Mouse (Mus musculus): Measurements from ENCODE around the gene Knl1. TPM values are rescaled to one million over a fixed set of nuclear protein-coding genes. Genes with fewer than 3 reads are reported as not detected.
A peak's percentile ranks its signal among the peaks of the same experiment; 100 is the strongest.

Gene Knl1
- total and polyA plus RNA-seq, 3 experiments: 14.1 to 183 (median 85.0) TPM

DNA sequence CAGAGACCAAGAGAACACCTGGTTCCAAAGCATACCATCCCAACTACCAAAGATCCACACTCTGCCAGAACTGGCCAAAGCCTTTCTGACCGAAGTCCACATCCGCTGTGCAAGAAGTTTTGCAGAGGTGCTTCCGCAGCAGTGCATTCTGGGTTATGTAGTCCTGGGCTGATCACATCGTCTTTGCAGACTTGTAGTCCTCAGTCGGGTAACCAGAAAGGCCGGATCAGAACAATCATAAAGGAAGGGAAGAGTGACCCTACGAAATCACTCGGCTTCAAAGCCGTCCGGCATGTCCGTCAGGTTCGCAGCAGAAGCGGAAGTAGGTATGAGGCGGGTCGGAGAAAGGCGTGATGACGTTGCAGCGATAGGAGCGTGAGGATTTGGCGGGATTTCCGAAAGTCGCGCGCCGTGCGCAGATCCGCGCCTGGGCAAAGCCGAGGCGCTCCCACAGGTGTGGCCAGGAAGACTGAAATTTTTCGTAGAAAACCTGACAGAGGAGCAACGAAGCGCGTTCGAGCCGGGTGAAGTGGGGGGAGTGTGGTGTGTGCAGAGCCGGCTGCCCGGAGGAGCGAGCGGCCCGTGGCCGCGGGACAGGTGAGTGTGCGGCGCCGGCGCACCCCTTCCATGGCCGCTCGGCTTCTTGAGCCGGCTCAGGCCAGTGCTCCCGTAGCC, 65.7 kb downstream of the Knl1 start, which contains the start of gene Rad51:
Gene Rad51 (plus strand): TSS at position 356 of the 675 bp plus-strand sequence.
- peak within 1 kb of the TSS; percentile 87 for H3K4me3 ChIP-seq (ENCODE audit: low read depth, low read length)

DNA sequence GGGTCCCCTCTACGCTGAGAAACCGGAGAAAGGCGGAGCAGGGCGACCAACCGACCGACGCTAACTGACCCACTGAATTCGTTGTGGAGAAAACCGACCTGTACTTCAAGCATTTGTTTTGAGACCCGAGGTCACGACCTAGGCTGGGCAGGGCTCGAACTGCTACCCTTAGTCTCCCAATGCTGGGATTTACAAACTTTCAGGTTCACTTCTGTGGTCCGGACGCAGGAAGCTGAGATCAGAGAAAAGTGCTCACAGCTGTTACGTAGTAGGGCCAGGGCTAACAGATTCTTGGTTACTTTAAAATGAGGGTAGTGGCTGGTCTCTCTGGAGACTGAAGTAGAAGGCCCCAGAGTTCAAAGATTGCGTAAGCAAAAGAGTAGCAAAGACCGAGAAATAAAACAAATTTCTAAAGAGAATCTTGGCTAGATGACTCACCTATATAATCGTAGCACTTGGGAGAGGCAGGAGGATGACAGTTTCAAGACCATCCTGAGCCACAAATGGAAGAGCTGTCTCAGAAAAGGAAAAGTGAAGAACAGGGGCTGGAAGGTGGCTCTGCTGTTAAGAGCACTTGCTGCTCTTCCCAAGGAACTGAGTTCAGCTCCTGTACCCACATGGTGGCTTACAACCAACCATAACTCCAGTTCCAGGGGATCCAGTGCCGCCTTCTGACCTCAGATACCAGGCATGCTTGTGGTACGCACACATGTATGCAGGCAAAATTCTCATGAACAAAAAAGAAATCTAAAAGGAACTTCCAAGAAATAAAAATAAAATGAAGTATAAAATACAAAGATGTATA, 66.4 kb downstream of the Knl1 start:
- TF ChIP-seq POLR2AphosphoS5 (IDR thresholded peaks at IDR 0.05; ENCODE audit: insufficient replicate concordance, low read depth, low read length) (no peak), GATA2 (IDR thresholded peaks at IDR 0.05; ENCODE audit: borderline replicate concordance, low read depth, low read length) (no peak)
- Histone ChIP-seq H3K4me3 (ENCODE audit: low read depth, low read length) (peak overlapping the region; percentile 87), H3K9me3 (replicated peaks) (no peaks in the 10 kb centered on the region), H3K36me3 (replicated peaks) (peaks cover 52% of the 10 kb centered on the region), H3K27me3 (ENCODE audit: insufficient read depth, low read length) (no peaks in the 10 kb centered on the region), H3K4me1 (ENCODE audit: insufficient read depth, low read depth, low read length) (peaks cover 24% of the 10 kb centered on the region)
- no peak for DNase-seq (ENCODE audit: low spot score)
- ATAC-seq (ENCODE audit: extremely low read depth, insufficient number of reproducible peaks, low FRiP score, poor library complexity, severe bottlenecking): no peak

More for the DNA sequence above, 65.7 kb downstream of the Knl1 start, which contains the start of gene Rad51:
- TF ChIP-seq POLR2AphosphoS5 (IDR thresholded peaks at IDR 0.05; ENCODE audit: insufficient replicate concordance, low read depth, low read length) (no peak), TAL1 (conservative IDR thresholded peaks at IDR 0.05; ENCODE audit: low read depth, low read length) (no peak)
- ATAC-seq (ENCODE audit: extremely low read depth, insufficient number of reproducible peaks, low FRiP score, poor library complexity, severe bottlenecking) (peak; percentile 89), DNase-seq (ENCODE audit: low spot score) (peak; percentile 57)
- Histone ChIP-seq H3K27me3 (ENCODE audit: insufficient read depth, low read length) (no peaks in the 10 kb centered on the region), H3K9me3 (replicated peaks) (no peaks in the 10 kb centered on the region), H3K36me3 (replicated peaks) (peaks cover 51% of the 10 kb centered on the region), H3K4me1 (ENCODE audit: insufficient read depth, low read depth, low read length) (peaks cover 24% of the 10 kb centered on the region)

GRCm38 (mm10) chr2:119136346-119136898, 89.5 kb downstream of the Knl1 start:
- Histone ChIP-seq H3K9me3 (replicated peaks) (no peaks in the 10 kb centered on the region), H3K4me3 (ENCODE audit: low read depth, low read length) (no peak overlapping the region), H3K36me3 (replicated peaks) (peaks cover 90% of the 10 kb centered on the region), H3K27me3 (ENCODE audit: insufficient read depth, low read length) (no peaks in the 10 kb centered on the region), H3K4me1 (ENCODE audit: insufficient read depth, low read depth, low read length) (peaks cover 43% of the 10 kb centered on the region)
- ATAC-seq (ENCODE audit: extremely low read depth, insufficient number of reproducible peaks, low FRiP score, poor library complexity, severe bottlenecking): peak; percentile 89
- peak; percentile 52 for DNase-seq (ENCODE audit: low spot score)
- TF ChIP-seq TAL1 (conservative IDR thresholded peaks at IDR 0.05; ENCODE audit: low read depth, low read length) (peak; percentile 65), GATA1 (IDR thresholded peaks at IDR 0.05; ENCODE audit: borderline replicate concordance, low read length) (no peak), GATA2 (IDR thresholded peaks at IDR 0.05; ENCODE audit: borderline replicate concordance, low read depth, low read length) (no peak)

GRCm38 (mm10) chr2:119145199-119145598, 98.3 kb downstream of the Knl1 start:
- no peaks in the 10 kb centered on the region for H3K27me3 ChIP-seq (ENCODE audit: insufficient read depth, low read length)
- ATAC-seq (ENCODE audit: extremely low read depth, insufficient number of reproducible peaks, low FRiP score, poor library complexity, severe bottlenecking) (no peak), DNase-seq (ENCODE audit: low spot score) (no peak)
- peaks cover 8% of the 10 kb centered on the region; the same call in 1 of the 2 replicates for H3K9me3 ChIP-seq (replicated peaks)
- H3K4me1 ChIP-seq (ENCODE audit: insufficient read depth, low read depth, low read length): peaks cover 14% of the 10 kb centered on the region
- TF ChIP-seq TAL1 (conservative IDR thresholded peaks at IDR 0.05; ENCODE audit: low read depth, low read length) (no peak), GATA1 (IDR thresholded peaks at IDR 0.05; ENCODE audit: borderline replicate concordance, low read length) (no peak), GATA2 (IDR thresholded peaks at IDR 0.05; ENCODE audit: borderline replicate concordance, low read depth, low read length) (no peak), POLR2AphosphoS5 (IDR thresholded peaks at IDR 0.05; ENCODE audit: insufficient replicate concordance, low read depth, low read length) (no peak), CTCF (IDR thresholded peaks at IDR 0.05; ENCODE audit: low read depth, low read length) (no peak)
- H3K36me3 ChIP-seq (replicated peaks): peaks cover 99% of the 10 kb centered on the region
- no peak overlapping the region for H3K4me3 ChIP-seq (ENCODE audit: low read depth, low read length)

DNA sequence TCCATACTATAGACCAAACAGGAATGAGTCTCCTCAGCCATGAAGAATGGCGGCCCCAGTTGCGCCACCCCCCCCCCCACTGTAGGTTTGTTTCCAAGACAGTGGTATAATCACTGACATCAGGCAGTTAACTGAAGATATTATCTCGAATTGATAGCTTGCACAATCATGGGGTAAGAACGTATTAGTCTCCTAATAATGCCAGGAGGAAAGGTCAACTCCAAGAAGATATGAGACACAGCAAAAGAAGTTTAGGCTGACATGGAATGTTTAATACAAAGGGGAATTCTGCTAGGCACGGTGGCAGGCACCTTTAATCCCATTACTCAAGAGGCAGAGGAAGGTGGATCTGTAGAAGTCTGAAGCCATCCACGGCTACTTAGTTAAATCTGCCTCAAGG, 99.5 kb downstream of the Knl1 start:
- DNase-seq (ENCODE audit: low spot score) (no peak), ATAC-seq (ENCODE audit: extremely low read depth, insufficient number of reproducible peaks, low FRiP score, poor library complexity, severe bottlenecking) (no peak)
- H3K4me3 ChIP-seq (ENCODE audit: low read depth, low read length): no peak overlapping the region
- H3K9me3 ChIP-seq (replicated peaks): peaks cover 8% of the 10 kb centered on the region; the same call in 1 of the 2 replicates
- peaks cover 21% of the 10 kb centered on the region for H3K4me1 ChIP-seq (ENCODE audit: insufficient read depth, low read depth, low read length)
- peaks cover 99% of the 10 kb centered on the region for H3K36me3 ChIP-seq (replicated peaks)
- H3K27me3 ChIP-seq (ENCODE audit: insufficient read depth, low read length): no peaks in the 10 kb centered on the region
- TF ChIP-seq CTCF (IDR thresholded peaks at IDR 0.05; ENCODE audit: low read depth, low read length) (no peak), GATA1 (IDR thresholded peaks at IDR 0.05; ENCODE audit: borderline replicate concordance, low read length) (no peak), GATA2 (IDR thresholded peaks at IDR 0.05; ENCODE audit: borderline replicate concordance, low read depth, low read length) (no peak), TAL1 (conservative IDR thresholded peaks at IDR 0.05; ENCODE audit: low read depth, low read length) (no peak), POLR2AphosphoS5 (IDR thresholded peaks at IDR 0.05; ENCODE audit: insufficient replicate concordance, low read depth, low read length) (no peak)

GRCm38 (mm10) chr2:119147160-119147678, 100.3 kb downstream of the Knl1 start:
- H3K36me3 ChIP-seq (replicated peaks): peaks cover 99% of the 10 kb centered on the region
- DNase-seq (ENCODE audit: low spot score) (no peak), ATAC-seq (ENCODE audit: extremely low read depth, insufficient number of reproducible peaks, low FRiP score, poor library complexity, severe bottlenecking) (no peak)
- peaks cover 8% of the 10 kb centered on the region; the same call in 1 of the 2 replicates for H3K9me3 ChIP-seq (replicated peaks)
- no peak for TF ChIP-seq TAL1 (conservative IDR thresholded peaks at IDR 0.05; ENCODE audit: low read depth, low read length)
- TF ChIP-seq CTCF (IDR thresholded peaks at IDR 0.05; ENCODE audit: low read depth, low read length): no peak
- no peak for TF ChIP-seq GATA1 (IDR thresholded peaks at IDR 0.05; ENCODE audit: borderline replicate concordance, low read length)
- no peak for TF ChIP-seq GATA2 (IDR thresholded peaks at IDR 0.05; ENCODE audit: borderline replicate concordance, low read depth, low read length)
- TF ChIP-seq POLR2AphosphoS5 (IDR thresholded peaks at IDR 0.05; ENCODE audit: insufficient replicate concordance, low read depth, low read length): no peak
- H3K4me3 ChIP-seq (ENCODE audit: low read depth, low read length): peak overlapping the region; percentile 14; the same call in 1 of the 2 replicates
- peaks cover 28% of the 10 kb centered on the region for H3K4me1 ChIP-seq (ENCODE audit: insufficient read depth, low read depth, low read length)
- H3K27me3 ChIP-seq (ENCODE audit: insufficient read depth, low read length): no peaks in the 10 kb centered on the region

All from G1E (cell line).